Mouse (Mus musculus) right cerebral cortex, postnatal 4 days (tissue): ENCODE measurements around the gene Tor1aip2.

Experiments
- DNase-seq: peaks from one replicate; pipeline ENCODE4 v3.0.0-alpha.2; 2022

The Tor1aip2 gene

DNA sequence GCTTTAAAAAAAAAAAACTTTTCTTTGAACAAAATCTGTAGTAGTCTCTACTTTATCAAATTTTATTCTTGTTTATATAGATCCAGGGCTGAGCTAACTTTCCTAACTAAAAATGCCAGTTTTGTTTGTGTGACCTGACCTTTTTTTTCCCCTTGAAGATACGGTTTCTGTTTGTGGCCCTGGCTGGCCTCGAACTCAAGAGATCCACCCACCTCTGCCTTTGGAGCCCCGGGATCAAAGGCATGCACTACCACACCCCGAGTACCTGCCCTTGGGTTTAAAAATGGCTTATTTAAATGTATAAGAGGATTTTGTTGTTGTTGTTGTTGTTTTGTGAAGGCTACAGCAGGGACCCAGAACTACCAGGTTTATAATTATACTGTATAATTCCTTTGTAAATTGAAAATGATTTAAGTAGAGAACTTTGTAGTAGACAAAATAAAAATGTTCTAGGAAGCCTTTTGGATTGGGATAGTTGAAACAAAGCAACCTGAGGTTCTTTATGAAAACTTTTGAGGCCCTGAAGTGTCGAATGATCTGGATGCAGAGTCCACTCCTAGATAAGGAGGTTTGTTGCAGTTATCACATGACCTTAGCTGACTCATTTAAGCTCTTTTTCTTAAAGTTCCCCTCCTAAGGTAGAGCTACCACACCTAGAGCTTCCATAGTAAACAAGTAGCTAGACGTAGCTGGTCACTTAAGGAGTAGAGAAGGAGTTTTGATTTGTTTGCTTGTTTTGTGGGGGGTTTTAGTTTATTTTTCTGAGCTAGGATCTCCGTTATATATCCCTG lies 6.4 kb downstream of the Tor1aip2 start:
- DNase-seq = no peak

DNA sequence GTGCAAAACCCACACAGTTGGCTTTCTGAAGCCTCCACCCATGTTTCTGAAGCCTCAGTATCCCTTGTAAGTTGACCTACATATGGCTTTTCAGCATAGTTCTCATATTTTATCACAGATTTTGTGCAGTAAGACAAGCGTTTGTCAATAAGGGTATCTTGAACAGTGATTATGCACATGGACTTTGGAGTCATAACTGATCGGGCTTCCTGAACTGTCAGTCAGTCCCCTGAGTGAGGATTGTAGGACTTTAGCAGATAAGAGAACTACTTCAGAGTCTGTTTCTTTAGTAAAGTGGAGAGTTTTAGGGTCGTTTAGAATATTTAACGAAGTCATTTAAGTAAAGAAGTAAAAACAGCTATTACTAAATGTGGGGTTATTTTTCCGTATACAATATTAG lies 7.3 kb downstream of the Tor1aip2 start:
- no peak for DNase-seq

DNA sequence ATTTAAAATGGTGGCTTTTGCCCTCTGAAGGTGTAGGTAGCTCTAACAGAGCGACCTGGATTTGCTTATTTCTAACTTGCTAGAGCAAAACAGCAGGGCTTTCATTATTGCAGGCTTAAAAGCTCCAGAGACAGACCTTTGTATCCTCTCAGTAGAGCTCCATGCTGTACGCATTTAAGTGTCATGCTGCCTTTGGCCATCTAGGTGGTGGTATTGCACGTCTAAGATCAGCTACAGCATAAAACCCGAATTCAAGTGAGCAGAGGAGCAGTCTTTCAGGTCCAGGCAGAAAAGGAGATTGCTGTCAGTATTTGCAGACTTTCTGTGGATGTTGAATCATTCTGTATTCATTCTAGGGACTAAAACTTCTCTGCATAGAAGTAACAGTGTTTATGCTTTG lies 7.8 kb downstream of the Tor1aip2 start:
- DNase-seq = peak; percentile 18

DNA sequence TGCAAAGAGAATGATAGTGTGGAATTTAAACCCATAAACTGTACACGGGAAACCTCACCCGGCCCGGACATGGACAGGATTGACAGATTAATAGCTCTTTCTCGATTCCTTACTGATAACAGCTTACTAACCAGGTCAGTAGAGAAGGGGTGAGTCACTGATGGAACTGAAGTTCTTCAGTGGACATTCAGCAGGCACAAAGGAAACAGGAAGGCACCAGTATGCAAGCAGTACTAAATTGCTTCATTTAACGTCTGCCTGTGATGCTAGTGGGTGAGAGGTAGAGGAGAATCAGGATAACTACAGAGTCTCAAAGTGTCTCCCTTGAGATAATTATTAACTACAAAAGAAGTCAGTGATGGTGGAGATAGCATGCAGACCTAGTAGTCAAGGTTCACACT lies 9.0 kb downstream of the Tor1aip2 start:
- no peak for DNase-seq

DNA sequence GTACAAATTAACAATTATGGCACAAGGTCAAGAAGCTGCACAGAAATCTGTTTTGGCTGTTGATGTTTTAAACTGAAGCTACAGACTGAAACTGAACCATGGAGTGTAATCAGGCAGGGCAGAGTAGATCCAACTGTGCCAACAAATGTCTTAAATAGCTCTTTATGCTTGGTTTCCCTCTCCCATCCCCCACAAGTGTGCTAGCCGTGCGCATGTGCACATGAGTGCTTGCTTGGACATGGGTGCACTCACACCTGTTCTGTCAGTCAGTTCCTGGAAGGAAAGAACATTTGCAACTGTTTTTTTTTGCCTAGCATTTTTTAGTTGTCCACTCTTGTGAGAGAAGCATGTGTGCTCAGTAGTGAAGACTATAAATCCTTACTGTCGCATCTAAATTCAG lies 11.5 kb downstream of the Tor1aip2 start:
- no peak for DNase-seq

DNA sequence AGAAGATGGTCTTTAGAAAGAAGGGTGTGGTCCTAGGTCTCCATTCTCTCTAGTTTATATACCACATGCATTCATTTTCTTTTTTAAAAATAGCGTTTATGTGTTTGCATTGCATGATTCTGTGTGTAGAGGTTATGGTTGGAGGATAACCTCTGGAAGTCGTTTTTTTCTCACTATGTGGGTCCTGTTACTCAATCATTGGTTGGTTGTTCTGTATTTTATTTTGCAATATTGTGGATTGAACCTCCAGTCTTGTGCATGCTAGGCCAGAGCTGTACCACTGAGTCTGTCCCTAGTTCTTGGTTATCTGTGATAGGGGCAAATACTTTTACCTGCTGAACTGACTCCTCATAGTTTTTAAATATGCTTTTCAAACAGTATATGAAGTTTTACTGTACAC lies 23.0 kb downstream of the Tor1aip2 start:
- no peak for DNase-seq

DNA sequence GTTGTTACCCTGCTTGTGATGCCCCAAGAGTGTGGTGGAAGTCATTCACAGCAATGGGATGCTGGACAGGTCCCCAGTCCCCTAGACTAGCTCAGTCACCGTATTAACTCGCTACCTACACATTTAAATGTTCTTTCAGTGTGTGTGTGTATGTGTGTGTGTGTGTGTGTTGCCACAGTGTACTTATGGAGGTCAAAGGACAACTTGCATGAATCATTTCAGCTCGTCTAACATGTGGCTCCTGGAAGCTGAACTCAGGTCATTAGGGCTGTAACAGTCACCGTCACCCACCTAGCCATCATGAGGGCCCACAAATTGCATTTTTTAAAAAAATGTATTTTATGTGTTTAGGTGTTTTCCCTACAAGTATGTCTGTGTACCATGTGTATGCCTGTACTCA lies 27.0 kb downstream of the Tor1aip2 start:
- DNase-seq = no peak

DNA sequence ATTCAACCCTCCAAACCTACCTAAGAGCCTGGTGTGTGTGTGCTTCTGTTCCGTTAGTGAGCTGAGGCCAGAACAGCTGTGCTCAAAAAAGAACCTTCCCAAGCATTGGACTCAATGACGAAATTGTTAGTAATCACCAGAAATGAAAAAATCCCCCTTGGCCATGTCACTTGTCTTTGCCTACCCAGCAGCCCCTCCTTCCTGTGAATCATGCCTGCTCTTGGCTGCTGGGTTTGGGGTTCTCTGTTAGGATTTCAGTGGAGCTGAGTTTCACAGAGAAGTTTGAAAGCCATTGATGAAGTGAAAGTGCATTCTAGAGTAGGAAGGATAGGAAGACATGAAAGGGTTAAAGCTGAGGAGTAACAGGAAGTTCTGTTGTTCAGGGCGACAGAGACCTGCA lies 30.9 kb downstream of the Tor1aip2 start:
- DNase-seq = no peak

DNA sequence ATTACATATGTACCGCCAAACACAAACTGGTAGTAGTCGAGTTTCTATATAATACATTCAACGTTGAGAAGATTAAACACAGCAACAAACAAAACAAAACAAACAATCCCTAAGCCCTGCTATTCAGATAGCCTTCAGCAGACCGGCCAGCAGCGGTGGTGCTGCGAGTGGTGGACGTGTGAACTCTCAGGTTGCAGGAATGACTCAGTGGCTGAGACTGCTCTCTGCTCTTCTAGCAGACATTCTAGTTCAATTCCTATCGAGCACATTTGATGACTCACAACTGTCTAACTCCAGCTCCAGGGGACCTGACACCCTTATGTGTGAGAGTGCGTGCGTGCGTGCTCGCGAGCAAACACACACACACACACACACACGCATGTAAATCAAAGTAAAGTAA lies 34.9 kb downstream of the Tor1aip2 start:
- DNase-seq = no peak

DNA sequence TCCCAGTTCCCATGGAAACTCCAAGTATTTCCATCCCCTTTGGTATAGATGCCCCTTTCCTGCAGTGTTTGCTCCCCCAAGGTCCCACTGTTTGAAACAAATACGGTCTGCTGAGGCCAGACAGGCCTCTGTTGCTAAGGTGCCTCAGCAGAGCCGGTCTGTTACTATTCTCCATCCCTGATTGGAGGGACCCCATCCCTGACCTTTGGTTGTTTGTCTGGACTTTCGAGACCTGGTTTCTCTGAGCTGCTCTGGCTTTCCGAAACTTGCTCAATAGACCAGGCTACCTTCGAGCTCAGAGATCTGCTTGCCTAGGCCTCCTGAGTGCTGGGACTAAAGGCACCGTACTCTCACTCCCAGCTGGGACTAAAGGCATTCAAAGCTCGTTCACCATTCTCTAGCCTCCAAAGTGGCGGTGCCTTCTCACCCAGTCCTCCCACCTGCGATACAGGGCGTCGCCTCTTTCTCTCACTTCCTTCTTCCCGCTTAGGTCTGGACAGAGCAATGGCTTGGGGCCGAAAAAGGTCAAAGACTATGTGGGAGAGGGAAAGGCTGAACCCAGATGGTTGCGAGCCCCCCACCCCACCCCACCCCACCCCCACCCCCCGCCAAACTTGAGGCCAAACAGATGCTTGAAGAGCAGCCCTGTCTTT lies 38.1 kb downstream of the Tor1aip2 start:
- DNase-seq = no peak

DNA sequence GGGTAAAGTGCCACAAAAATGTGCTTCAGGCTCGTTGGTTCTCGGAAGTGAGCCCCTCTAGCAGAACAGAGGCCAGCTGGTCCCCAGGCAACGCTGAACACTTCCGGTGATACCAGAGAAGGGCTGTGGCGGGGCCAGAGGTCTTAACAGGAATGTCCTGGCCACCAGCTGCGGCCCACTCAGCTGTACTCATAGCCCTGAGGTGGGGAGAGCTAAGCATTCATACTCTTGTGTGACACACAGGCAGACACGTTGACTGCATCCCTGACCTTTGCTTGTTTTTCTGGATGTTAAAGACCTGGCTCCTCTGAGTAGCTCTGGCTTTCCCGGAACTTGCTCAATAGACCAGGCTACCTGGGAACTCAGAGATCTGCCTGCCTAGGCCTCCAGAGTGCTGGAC lies 39.4 kb downstream of the Tor1aip2 start:
- no peak for DNase-seq

DNA sequence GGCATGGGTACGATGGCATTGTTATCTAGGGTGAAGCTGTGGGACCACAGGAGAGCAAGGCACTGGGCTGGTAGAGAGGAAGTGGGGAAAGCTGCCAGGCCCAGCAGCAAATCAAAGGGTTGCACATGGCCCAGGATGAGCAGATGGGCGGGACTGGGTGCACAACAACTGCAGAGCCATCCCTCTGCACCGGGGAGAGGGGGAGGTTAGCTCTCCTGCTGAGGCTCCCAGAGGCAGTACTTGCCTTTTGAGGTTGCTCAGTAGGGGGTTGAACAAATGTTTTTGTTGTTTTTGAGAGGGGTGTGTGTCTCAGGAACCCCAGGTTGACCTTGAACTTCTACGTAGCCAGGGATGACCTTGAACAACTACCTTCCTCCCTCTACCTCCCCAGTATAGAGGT lies 41.3 kb downstream of the Tor1aip2 start:
- DNase-seq = no peak

DNA sequence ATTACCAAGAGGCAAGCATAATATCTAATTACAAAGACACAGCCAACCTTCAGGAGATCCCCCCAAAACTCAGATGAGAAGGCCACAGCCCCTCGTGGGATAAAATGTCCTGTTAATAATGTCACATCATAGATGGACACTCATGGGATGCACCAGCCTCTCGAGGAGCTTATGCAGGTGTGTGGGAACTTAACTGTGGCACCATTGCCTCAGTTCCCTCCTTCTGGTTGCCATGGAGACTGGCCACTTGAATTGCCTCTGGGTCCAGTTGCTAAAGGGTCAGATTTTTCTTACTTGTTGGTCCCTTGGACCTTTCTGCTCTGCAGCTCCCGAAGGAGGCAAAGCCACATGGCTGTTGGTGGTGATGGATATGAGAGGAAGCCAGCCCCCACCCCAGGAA lies 42.5 kb downstream of the Tor1aip2 start:
- no peak for DNase-seq

DNA sequence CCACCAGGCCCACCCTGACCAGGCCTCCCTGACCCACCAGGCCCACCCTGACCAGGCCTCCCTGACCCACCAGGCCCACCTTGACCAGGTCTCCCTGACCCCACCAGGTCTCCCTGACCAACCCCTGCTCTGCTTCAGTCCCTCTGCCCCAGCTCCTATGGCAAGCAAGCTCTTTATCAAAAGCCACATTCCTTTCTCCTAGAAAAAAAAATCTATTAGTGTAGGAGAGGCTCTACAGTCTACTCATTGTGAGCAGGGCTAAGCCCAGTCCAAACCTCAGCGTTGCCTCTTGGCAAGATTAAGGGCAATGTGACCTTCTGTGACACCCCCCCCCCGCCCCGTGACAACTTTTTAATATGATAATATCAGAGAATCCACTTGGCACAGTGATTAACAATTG lies 49.4 kb downstream of the Tor1aip2 start:
- DNase-seq = no peak

DNA sequence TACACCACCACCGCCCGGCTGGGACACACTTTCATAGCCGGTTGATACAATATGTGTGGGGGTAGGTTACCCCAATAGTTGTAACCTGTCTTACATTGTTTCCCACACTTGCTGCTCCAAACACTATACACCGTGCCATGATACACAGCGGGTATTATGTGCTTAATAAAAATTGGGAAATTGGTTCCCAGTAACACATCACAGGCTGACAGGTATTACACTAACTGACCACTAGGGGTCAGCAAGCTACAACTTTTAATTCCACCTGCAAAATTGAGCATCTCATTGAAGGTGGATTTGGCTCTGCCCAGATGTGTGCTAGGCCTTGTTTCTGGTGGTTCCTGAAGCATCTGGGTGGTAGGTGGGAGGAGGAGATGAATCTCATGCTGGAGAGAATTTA lies 50.6 kb downstream of the Tor1aip2 start:
- no peak for DNase-seq

DNA sequence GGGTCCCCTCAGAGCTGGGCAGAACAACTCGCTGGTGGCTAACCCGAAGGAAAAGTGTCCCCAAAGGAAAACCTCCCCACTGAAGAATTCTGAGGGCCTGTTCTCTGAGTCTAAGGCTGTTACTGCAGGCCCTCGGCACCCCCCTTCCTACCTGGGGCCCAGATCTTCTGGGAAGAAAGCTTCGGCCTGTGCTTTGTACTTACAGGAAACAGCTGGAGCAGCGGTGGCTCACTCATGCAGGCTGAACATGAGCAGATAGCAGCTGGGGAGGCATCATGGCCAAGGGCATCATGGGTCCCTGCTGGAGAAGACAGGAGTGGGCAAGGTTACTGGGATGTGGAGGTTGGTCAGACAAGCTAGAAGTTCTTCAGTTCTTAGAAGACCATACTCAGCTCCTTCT lies 52.4 kb downstream of the Tor1aip2 start:
- DNase-seq = no peak

DNA sequence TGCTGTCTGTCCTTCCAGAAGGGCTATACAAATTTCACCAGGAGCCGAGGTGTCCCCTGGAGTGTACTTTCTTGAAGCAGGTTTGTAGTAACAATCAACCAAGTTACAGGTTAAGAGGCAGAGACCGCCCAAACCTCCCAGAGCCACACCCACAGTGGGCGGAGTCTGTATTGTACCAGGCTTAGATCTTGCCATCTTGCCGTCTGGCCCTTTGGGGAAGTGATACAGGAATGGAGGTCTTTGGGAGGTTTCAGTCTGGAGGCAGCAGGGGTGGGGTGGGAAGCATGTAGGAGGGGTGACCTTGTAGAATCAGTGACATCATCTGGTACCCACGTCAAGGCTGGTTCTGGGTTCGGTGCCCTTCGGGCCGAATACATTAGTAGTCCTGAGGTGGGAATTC lies 54.4 kb downstream of the Tor1aip2 start:
- DNase-seq = no peak

DNA sequence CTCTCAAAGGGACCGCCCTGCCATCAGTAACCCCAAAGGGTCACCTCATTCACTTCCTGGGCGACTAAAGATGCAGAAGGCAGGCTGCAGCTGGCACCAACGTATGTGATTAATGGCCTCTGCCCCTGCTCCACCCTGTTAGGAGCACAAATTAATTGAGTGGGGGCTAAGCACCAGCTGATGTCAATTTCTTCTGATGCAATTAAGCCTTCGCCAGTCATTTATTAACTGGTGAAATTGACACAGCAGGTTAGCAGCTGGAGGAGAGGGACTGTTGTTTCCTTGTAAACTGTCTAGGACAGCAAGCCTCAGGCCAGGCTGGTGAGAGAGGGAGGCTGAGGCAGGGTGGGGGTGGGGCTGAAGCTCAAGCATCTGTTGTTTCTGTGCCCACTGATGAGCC lies 54.8 kb downstream of the Tor1aip2 start:
- DNase-seq = no peak

DNA sequence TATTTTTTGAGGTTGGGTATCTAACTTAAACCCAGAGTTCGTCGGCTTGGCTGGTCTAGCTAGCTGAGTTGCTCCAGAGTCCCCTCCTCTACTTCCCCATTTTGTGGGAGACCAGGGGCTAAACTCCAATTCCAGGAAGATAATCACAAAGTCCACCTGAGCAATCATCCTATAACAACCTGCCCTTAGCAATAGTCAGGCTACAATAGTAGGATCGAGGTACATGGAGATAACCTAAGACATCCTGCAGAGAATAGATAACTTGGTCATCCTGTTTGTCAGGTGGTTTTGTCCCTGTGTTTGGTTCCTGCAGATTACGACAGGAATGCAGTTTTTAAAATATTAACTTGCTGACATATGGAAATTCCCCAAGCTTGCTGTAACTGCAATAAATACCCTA lies 56.6 kb downstream of the Tor1aip2 start:
- DNase-seq = no peak

DNA sequence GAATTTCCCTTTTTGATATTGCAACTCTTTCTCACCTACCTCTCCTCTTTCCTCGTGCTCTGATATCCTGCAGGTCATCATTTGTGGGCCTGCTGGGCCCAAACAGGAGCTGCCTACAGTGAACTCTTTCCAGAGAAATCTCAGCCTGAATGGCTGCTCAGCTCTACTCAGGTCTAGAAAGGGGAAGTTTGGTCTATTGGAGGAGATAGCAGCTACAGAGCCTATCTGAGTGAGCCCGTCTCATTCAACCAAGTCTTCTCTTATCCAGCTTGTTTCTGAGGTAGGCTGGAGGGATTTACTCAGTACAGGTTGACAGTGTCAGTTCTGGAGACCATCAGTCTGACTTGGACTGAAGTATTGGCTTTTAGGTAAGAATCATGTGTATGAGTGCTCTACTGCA lies 68.6 kb downstream of the Tor1aip2 start:
- DNase-seq = no peak

DNA sequence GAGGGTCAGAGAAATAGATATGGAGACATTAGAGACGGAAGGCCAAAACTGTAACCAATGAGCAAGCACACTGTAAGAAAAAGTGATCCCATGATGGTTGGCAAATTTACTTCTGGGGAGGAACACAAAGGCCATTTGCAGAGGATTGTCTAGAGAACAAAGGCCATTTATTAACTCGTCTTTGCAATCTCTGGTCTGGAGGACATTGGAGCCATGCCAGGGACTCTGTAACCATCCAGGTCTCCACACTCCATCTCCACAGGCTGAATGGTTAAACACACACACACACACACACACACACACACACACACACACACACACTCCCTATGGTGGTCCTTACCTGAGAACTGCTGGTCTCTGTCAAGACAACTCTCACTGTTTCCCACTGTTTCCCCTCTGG lies 70.2 kb downstream of the Tor1aip2 start:
- DNase-seq = no peak

DNA sequence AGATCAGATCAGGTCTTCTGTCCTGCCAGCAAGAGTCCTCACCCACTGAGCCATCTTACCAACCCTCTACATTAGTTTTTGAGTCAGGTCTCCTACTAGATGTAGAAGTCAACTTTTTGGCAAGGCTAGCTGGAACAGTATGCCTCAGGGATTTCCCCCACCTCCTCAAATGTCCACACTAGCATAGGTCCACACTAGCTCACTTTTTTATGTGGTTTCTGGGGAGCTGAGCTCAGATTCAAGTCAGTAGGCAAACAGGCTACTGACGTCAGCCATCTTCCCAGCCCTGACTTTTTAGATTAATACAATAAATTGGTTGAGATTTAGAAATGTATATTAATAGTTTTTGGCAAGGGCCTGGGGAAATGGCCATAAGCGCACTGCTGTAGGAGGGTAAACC lies 72.2 kb downstream of the Tor1aip2 start:
- no peak for DNase-seq

DNA sequence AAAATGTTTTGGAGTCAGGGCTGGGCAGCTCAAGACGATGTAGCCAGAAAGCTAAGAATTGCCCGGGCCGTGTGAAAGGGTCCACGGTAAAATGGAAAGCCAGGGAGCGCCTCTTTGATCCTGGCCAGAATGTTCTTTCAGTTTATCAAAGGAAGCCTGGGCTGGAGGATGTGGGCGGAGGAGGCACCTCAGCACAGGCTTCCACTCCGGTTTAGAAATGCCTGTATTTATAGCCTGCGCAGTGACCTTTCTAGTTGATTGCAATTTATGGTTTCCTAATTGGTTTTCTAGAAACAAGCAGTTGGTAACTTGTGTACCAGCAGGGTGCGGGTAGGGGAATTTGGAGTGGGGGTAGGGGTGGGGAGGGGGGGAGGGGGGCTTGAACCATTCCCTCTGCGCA lies 73.2 kb downstream of the Tor1aip2 start:
- DNase-seq = no peak

DNA sequence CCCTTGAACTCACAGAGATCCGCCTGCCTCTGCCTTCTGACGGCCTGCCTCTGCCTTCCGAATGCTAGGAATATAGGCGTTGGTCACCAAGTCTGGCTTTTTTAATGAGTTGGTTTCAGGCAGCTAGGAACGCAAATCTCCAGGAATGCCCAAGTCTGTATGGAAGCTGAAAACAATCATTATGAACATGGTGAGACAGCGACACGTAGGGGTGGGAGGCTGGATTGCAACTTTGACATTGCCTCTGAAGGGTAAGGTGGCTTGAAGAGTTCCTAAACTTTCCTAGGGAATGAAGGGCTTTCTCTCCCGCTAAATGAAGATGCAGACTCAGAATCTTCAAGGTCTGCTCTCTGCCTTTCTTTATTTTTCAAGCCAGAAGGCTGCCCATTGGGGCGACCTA lies 75.9 kb downstream of the Tor1aip2 start:
- DNase-seq = no peak

DNA sequence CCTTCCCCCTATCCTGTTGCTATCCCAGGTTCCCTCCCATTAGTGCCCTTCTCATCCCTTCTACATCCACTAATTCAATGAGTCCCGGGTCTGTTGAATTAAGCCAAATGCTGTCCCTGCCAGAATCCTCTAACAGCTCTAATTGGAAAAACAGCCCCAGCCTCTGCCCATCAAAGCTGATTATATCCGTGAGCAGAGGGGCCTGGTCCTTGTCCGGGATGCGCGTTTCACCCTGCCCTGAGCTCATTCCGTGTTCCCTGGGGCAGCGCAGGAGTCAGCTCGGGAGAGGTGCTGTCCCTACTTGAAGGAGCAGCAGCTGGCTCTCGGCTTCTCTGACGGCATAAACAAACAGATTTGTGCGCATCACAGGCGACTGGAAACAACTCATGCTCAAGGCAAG lies 76.5 kb downstream of the Tor1aip2 start:
- no peak for DNase-seq
